15 mouse cellular contexts compared by ENCODE assay signal in genomic region chr7:134079980-134080725, GRCm38 (mm10).
A peak's percentile ranks its signal among the peaks of the same experiment; 100 is the strongest.
DNase-seq lines count a peak whose midpoint lies in the region; ATAC-seq lines count a peak whose summit lies in the region.
"Had no signal": no experiment of that assay in that cellular context is flagged by ENCODE, and none has a peak within 500 bp of the region (broad histone marks: within the 10 kb centered on the region; RNA-seq: fewer than 3 reads in every experiment).

No protein-coding gene starts in this region.

- no peak overlapping the region for H3K4me3 ChIP-seq in midbrain, embryonic 11.5 days (ENCODE audit: low read depth, low read length)
- H3K4me3 ChIP-seq in midbrain, embryonic 13.5 days (replicated peaks), result no peak overlapping the region
- H3K4me3 ChIP-seq in stomach, embryonic 16.5 days (replicated peaks; ENCODE audit: low read length), result no peak overlapping the region
- H3K4me3 ChIP-seq: heart, adult 2 months; myocyte; stomach, embryonic 15.5 days had no signal

- H3K9me3 ChIP-seq in midbrain, embryonic 11.5 days (ENCODE audit: control insufficient read depth, low read length), result no peaks in the 10 kb centered on the region
- no peaks in the 10 kb centered on the region for H3K9me3 ChIP-seq in midbrain, embryonic 13.5 days
- 0 out of 2 replicates have a peak, but pooled peaks cover 3% of the 10 kb centered on the region for H3K9me3 ChIP-seq in stomach, embryonic 16.5 days (replicated peaks; ENCODE audit: control insufficient read depth, low read length)
- H3K9me3 ChIP-seq: stomach, embryonic 15.5 days had no signal

- no peaks in the 10 kb centered on the region for H3K4me1 ChIP-seq in midbrain, embryonic 11.5 days (ENCODE audit: control insufficient read depth, insufficient read depth, low read length)
- no peaks in the 10 kb centered on the region for H3K4me1 ChIP-seq in midbrain, embryonic 13.5 days (replicated peaks)
- peaks cover 5% of the 10 kb centered on the region; the same call in 1 of the 2 replicates for H3K4me1 ChIP-seq in stomach, embryonic 16.5 days (ENCODE audit: control insufficient read depth, insufficient read depth, low read length)

- no peak overlapping the region for H3K9ac ChIP-seq in midbrain, embryonic 11.5 days (ENCODE audit: low read length)
- H3K9ac ChIP-seq in midbrain, embryonic 13.5 days (replicated peaks), result no peak overlapping the region
- H3K9ac ChIP-seq in stomach, embryonic 16.5 days (ENCODE audit: low read length), result no peak overlapping the region
- H3K9ac ChIP-seq: stomach, embryonic 15.5 days had no signal

- no peaks in the 10 kb centered on the region for H3K27me3 ChIP-seq in midbrain, embryonic 11.5 days (ENCODE audit: control insufficient read depth, insufficient read depth, low read length)
- H3K27me3 ChIP-seq in midbrain, embryonic 13.5 days, result no peaks in the 10 kb centered on the region
- H3K27me3 ChIP-seq in stomach, embryonic 16.5 days (ENCODE audit: control insufficient read depth, insufficient read depth, low read length), result no peaks in the 10 kb centered on the region
- H3K27me3 ChIP-seq: stomach, embryonic 15.5 days had no signal

- no peak for ATAC-seq in midbrain, embryonic 11.5 days (ENCODE audit: low FRiP score)
- ATAC-seq in midbrain, embryonic 13.5 days, result no peak
- ATAC-seq in stomach, embryonic 16.5 days (ENCODE audit: insufficient read depth, low FRiP score), result 0 out of 2 replicates have a peak, but pooled peaks have one; percentile 44
- ATAC-seq: intestine, postnatal 0 days had no signal

- H3K4me2 ChIP-seq in midbrain, embryonic 11.5 days, result no peak overlapping the region
- H3K4me2 ChIP-seq in midbrain, embryonic 13.5 days (replicated peaks), result no peak overlapping the region
- H3K4me2 ChIP-seq in stomach, embryonic 16.5 days (ENCODE audit: low read depth, low read length), result no peak overlapping the region
- H3K4me2 ChIP-seq: stomach, embryonic 15.5 days had no signal

- peak; percentile 74 for DNase-seq in heart, adult 11 months
- DNase-seq in heart, adult 9 months (ENCODE audit: low spot score in 2 of 2), result no peak
- peak; percentile 45 for DNase-seq in midbrain, embryonic 11.5 days (ENCODE audit: low spot score, missing footprints)
- peak; percentile 8 to 14 for DNase-seq in lung, adult 18-20 months
- DNase-seq in adrenal gland, postnatal 25 days, result no peak
- DNase-seq in embryo, embryonic 11 days, result no peak
- DNase-seq: adrenal gland, adult 2 months; heart, adult 2 months; heart, postnatal 36 days; layer of hippocampus, adult 9-11 months had no signal

- 90% methylated on average over 17 of the region's 17 CpGs for WGBS in midbrain, embryonic 11.5 days
- 87% methylated on average over 17 of the region's 17 CpGs for WGBS in midbrain, embryonic 13.5 days
- WGBS in stomach, embryonic 16.5 days, result 61% methylated on average over 17 of the region's 17 CpGs

- H3K36me3 ChIP-seq in midbrain, embryonic 11.5 days (ENCODE audit: control insufficient read depth, insufficient read depth, low read length), result no peaks in the 10 kb centered on the region
- no peaks in the 10 kb centered on the region for H3K36me3 ChIP-seq in midbrain, embryonic 13.5 days
- H3K36me3 ChIP-seq in stomach, embryonic 16.5 days (ENCODE audit: control insufficient read depth, insufficient read depth, low read length), result no peaks in the 10 kb centered on the region
- H3K36me3 ChIP-seq: stomach, embryonic 15.5 days had no signal

- H3K27ac ChIP-seq in midbrain, embryonic 11.5 days (ENCODE audit: low read depth, low read length), result no peak overlapping the region
- H3K27ac ChIP-seq in midbrain, embryonic 13.5 days, result no peak overlapping the region
- no peak overlapping the region for H3K27ac ChIP-seq in stomach, embryonic 16.5 days (ENCODE audit: low read length)
- H3K27ac ChIP-seq: heart, adult 2 months; stomach, embryonic 15.5 days had no signal

Comparison
In these comparisons a context has a peak if more than half of its experiments do, and no peak if none do; other contexts are left out.
1. DNase-seq: peak in heart, adult 11 months (single experiment), midbrain, embryonic 11.5 days (single experiment) and lung, adult 18-20 months (2 of 2); none in heart, adult 9 months (0 of 2), adrenal gland, postnatal 25 days (single experiment) and embryo, embryonic 11 days (single experiment).